Comparison of ENCODE assay signal across 8 mouse cellular contexts in genomic region chr15:85205792-85206702, GRCm38 (mm10). TPM values are rescaled to one million over a fixed set of nuclear protein-coding genes. Genes with fewer than 3 reads are reported as not detected.
A peak's percentile ranks its signal among the peaks of the same experiment; 100 is the strongest.
DNase-seq lines count a peak whose midpoint lies in the region; ATAC-seq and TF ChIP-seq lines count a peak whose summit lies in the region.

TSS of gene Fbln1 (plus strand) at chr15:85205949.

- no peaks in the 10 kb centered on the region for H3K36me3 ChIP-seq in ES-E14 (ENCODE audit: control insufficient read depth, insufficient read depth, low read length, poor library complexity, severe bottlenecking)
- peaks cover 6% of the 10 kb centered on the region; the same call in 1 of the 2 replicates for H3K36me3 ChIP-seq in hindbrain, embryonic 12.5 days
- peaks cover 11% of the 10 kb centered on the region; the same call in 1 of the 2 replicates for H3K36me3 ChIP-seq in lung, embryonic 15.5 days

- peak within 1 kb of the TSS; percentile 86 for H3K9ac ChIP-seq in ES-E14 (ENCODE audit: insufficient read depth, low read depth, low read length, poor library complexity, severe bottlenecking)
- peak within 1 kb of the TSS; percentile 78 for H3K9ac ChIP-seq in hindbrain, embryonic 12.5 days
- peak within 1 kb of the TSS; percentile 75 for H3K9ac ChIP-seq in lung, embryonic 15.5 days

- in situ Hi-C loops in ES-E14 (cut with MboI; ENCODE audit: low sequenced_read_pairs in 2 of 2, unreplicated experiment in 2 of 2): no loop called here

- H3K4me2 ChIP-seq in hindbrain, embryonic 12.5 days (replicated peaks): peak within 1 kb of the TSS; percentile 94
- peak within 1 kb of the TSS; percentile 86 for H3K4me2 ChIP-seq in lung, embryonic 15.5 days

- peak; percentile 78 for ATAC-seq in hindbrain, embryonic 12.5 days (ENCODE audit: low FRiP score)
- peak; percentile 72 for ATAC-seq in lung, embryonic 15.5 days (ENCODE audit: borderline replicate concordance, extremely low read depth, low FRiP score, low TSS enrichment)

- H3K27me3 ChIP-seq in hindbrain, embryonic 12.5 days: peaks cover 17% of the 10 kb centered on the region
- no peaks in the 10 kb centered on the region for H3K27me3 ChIP-seq in lung, embryonic 15.5 days

- under 1% methylated on average over 64 of the region's 64 CpGs for WGBS in hindbrain, embryonic 12.5 days
- under 1% methylated on average over 56 of the region's 64 CpGs for WGBS in lung, embryonic 15.5 days

- DNase-seq in ES-E14 (ENCODE audit: low read depth, low spot score): peak; percentile 53
- peak; percentile 55 to 72 for DNase-seq in cerebellum, postnatal 10 days
- peak; percentile 59 to 67 for DNase-seq in frontal cortex, postnatal 36 days (ENCODE audit: low spot score in 2 of 2)
- peak; percentile 51 to 53 for DNase-seq in layer of hippocampus, postnatal 14 days (ENCODE audit: low spot score in 2 of 2)
- DNase-seq in retina, embryonic 14.5 days (ENCODE audit: low spot score): peak; percentile 80
- DNase-seq in urinary bladder, postnatal 25 days (ENCODE audit: low spot score): peak; percentile 81

- no peak within 1 kb of the TSS for H3K27ac ChIP-seq in ES-E14 (ENCODE audit: insufficient read depth, low read depth, low read length, poor library complexity, severe bottlenecking)
- H3K27ac ChIP-seq in hindbrain, embryonic 12.5 days: peak within 1 kb of the TSS; percentile 46
- peak within 1 kb of the TSS; percentile 93 for H3K27ac ChIP-seq in lung, embryonic 15.5 days

- peak within 1 kb of the TSS; percentile 75 to 84 for H3K4me3 ChIP-seq in ES-E14 (ENCODE audit: insufficient read depth in 1 of 2, low read depth in 1 of 2, low read length in 2 of 2, poor library complexity in 1 of 2, severe bottlenecking in 1 of 2)
- H3K4me3 ChIP-seq in hindbrain, embryonic 12.5 days: peak within 1 kb of the TSS; percentile 66
- peak within 1 kb of the TSS; percentile 63 for H3K4me3 ChIP-seq in lung, embryonic 15.5 days

- peaks cover 4 to 29% of the 10 kb centered on the region in 2 experiments; a peak in 2 of 4 replicates for H3K4me1 ChIP-seq in ES-E14 (ENCODE audit: control insufficient read depth in 2 of 2, insufficient read depth in 2 of 2, low read length in 2 of 2, poor library complexity in 1 of 2)
- peaks cover 24% of the 10 kb centered on the region for H3K4me1 ChIP-seq in hindbrain, embryonic 12.5 days
- peaks cover 59% of the 10 kb centered on the region for H3K4me1 ChIP-seq in lung, embryonic 15.5 days

- no peaks in the 10 kb centered on the region for H3K9me3 ChIP-seq in ES-E14 (ENCODE audit: control insufficient read depth, insufficient read depth, low read depth, low read length)
- H3K9me3 ChIP-seq in hindbrain, embryonic 12.5 days (replicated peaks): no peaks in the 10 kb centered on the region
- H3K9me3 ChIP-seq in lung, embryonic 15.5 days: no peaks in the 10 kb centered on the region

TF ChIP-seq in ES-E14, 5 proteins besides CTCF, POLR2A, EP300 and RAD21:
- TF ChIP-seq MAFK (IDR thresholded peaks at IDR 0.05; ENCODE audit: insufficient read depth, low read depth, low read length): no peak
- TF ChIP-seq HCFC1 (IDR thresholded peaks at IDR 0.05; ENCODE audit: borderline replicate concordance, insufficient read depth, low read length): 0 out of 2 replicates have a peak, but pooled peaks have one; percentile 38
- TF ChIP-seq ZC3H11A (IDR thresholded peaks at IDR 0.05; ENCODE audit: borderline replicate concordance, low read depth, low read length): no peak
- 0 out of 2 replicates have a peak, but pooled peaks have one; percentile 39 for TF ChIP-seq ZNF384 (IDR thresholded peaks at IDR 0.05; ENCODE audit: low read depth, low read length)
- TF ChIP-seq CHD2 (IDR thresholded peaks at IDR 0.05; ENCODE audit: low read depth, low read length): no peak

RNA-seq across cellular contexts. Expression of gene Fbln1, which starts in this region (rescaled TPM):
- total RNA-seq in ES-E14 (2012; rRNA removed): 99.6 and 118 TPM in 2 replicates
- polyA plus RNA-seq in hindbrain, embryonic 12.5 days (2016; fragmentation: Nextera tagmentation; extraction: Ambion mirVana): 110 and 127 TPM in 2 replicates
- total RNA-seq in layer of hippocampus, postnatal 14 days (2021): 10 to 100 TPM; 10.8 to 18.3 TPM
- polyA plus RNA-seq in lung, embryonic 15.5 days (2015; fragmentation: Nextera tagmentation; extraction: Ambion mirVana): 248 and 250 TPM in 2 replicates
